Mouse (Mus musculus) megakaryocyte, embryonic 14.5 days (primary cell): ENCODE data around the gene Vmn1r239-ps. TPM values are rescaled to one million over a fixed set of nuclear protein-coding genes. Genes with fewer than 3 reads are reported as not detected.
"Not testable (repeated sequence)": the region's sequence is repeated elsewhere in the genome, so short reads cannot be mapped to it uniquely, and the experiment has no call there.

ENCODE experiments used
- H3K27me3 ChIP-seq: replicated peaks from 2 replicates; pipeline ENCODE3; 2012; ENCODE audit warnings: inconsistent platforms
- H3K36me3 ChIP-seq: replicated peaks from 2 replicates; pipeline ENCODE3; 2012; ENCODE audit warnings: low read length, inconsistent platforms, mixed read lengths
- H3K4me1 ChIP-seq: 2 replicates; pipeline ENCODE4 v1.6.1; 2012; ENCODE audit warnings: inconsistent platforms
- H3K4me3 ChIP-seq: replicated peaks from 2 replicates; pipeline ENCODE3; 2012; ENCODE audit warnings: moderate library complexity, mild to moderate bottlenecking, inconsistent platforms
- H3K9me3 ChIP-seq: 2 replicates; pipeline ENCODE4 v1.6.1; 2012; ENCODE audit warnings: inconsistent platforms
- FLI1 ChIP-seq: IDR thresholded peaks from 2 replicates; pipeline ENCODE4 v1.6.1; 2012; ENCODE audit warnings: low read length, inconsistent platforms, mixed read lengths
- GATA1 ChIP-seq: IDR thresholded peaks from 3 replicates; pipeline ENCODE4 v1.6.1; 2012; ENCODE audit warnings: mixed read lengths, low read length, inconsistent platforms, borderline replicate concordance
- polyA plus RNA-seq: library from polyadenylated mRNA; stranded (reverse); fragments of >175 nt; gene quantifications from 2 replicates; pipeline ENCODE4 v1.2.3, GENCODE M21; 2012; ENCODE audit warnings: low replicate concordance; ENCODE audit not compliant: insufficient read depth

Gene Vmn1r239-ps
- polyA plus RNA-seq: not detected in 2 replicates

DNA sequence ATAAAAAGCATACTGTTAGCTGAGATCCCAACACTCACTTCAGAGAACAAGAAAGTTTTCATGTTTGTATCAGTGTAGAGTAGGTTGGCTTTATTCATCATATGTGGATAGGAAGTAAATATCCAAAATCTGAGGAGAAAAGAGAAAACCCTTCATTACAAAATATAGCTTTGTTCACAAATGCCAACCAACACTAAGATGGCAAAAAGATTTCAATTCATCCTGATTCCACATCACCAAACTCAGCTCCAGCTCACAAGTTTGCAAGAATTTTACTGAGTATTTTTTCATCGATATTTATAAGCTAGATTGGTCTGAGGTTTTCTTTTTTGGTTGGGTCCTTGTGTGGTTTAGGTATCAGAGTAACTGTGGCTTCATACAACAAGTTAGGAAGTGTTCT is at the start of gene Vmn1r239-ps:
Vmn1r239-ps (minus strand) TSS at position 101 of the 400 bp plus-strand sequence.
- H3K9me3 ChIP-seq, H3K4me1 ChIP-seq, H3K27me3 ChIP-seq, H3K4me3 ChIP-seq, H3K36me3 ChIP-seq: not testable (repeated sequence)

- TF ChIP-seq FLI1 (no peak), GATA1 (no peak)
- Histone ChIP-seq H3K4me1 (no peaks in the 10 kb centered on the region), H3K36me3 (no peaks in the 10 kb centered on the region), H3K9me3 (no peaks in the 10 kb centered on the region), H3K4me3 (no peak overlapping the region), H3K27me3 (no peaks in the 10 kb centered on the region)
These were observed 36.0 kb upstream of the Vmn1r239-ps start for GRCm38 (mm10) chrX:147489551-147489950.

GRCm38 (mm10) chrX:147443386-147443785 is 10.1 kb downstream of the Vmn1r239-ps start:
- no peaks in the 10 kb centered on the region for H3K36me3 ChIP-seq
- no peaks in the 10 kb centered on the region for H3K4me1 ChIP-seq
- TF ChIP-seq FLI1 (no peak), GATA1 (no peak)
- H3K9me3 ChIP-seq: no peaks in the 10 kb centered on the region
- H3K27me3 ChIP-seq: no peaks in the 10 kb centered on the region
- H3K4me3 ChIP-seq: no peak overlapping the region

- Histone ChIP-seq H3K27me3 (no peaks in the 10 kb centered on the region), H3K9me3 (no peaks in the 10 kb centered on the region), H3K4me1 (no peaks in the 10 kb centered on the region), H3K36me3 (no peaks in the 10 kb centered on the region), H3K4me3 (no peak overlapping the region)
- TF ChIP-seq FLI1: no peak
- TF ChIP-seq GATA1: no peak
These were observed 18.1 kb downstream of the Vmn1r239-ps start for GRCm38 (mm10) chrX:147435400-147435799.

GRCm38 (mm10) chrX:147429753-147430152 is 23.8 kb downstream of the Vmn1r239-ps start:
- Histone ChIP-seq H3K4me3 (no peak overlapping the region), H3K36me3 (no peaks in the 10 kb centered on the region), H3K9me3 (no peaks in the 10 kb centered on the region), H3K4me1 (no peaks in the 10 kb centered on the region), H3K27me3 (no peaks in the 10 kb centered on the region)
- TF ChIP-seq FLI1 (no peak), GATA1 (no peak)

- Histone ChIP-seq H3K9me3 (no peaks in the 10 kb centered on the region), H3K27me3 (no peaks in the 10 kb centered on the region), H3K4me1 (no peaks in the 10 kb centered on the region), H3K4me3 (no peak within 1 kb of the TSS), H3K36me3 (no peaks in the 10 kb centered on the region)
- TF ChIP-seq GATA1: no peak
- TF ChIP-seq FLI1: no peak
These were observed 24.4 kb downstream of the Vmn1r239-ps start, which contains the start of gene Il13ra2 for GRCm38 (mm10) chrX:147429129-147429528. Gene Il13ra2 (minus strand): TSS chrX:147429192.

Other genes starting within 250 kb of the Vmn1r239-ps start
- not detected in 2 replicates for gene Il13ra2, start 24.5 kb downstream of the Vmn1r239-ps start, polyA plus RNA-seq
- not detected in 2 replicates for gene Lrch2, start 100.4 kb upstream of the Vmn1r239-ps start, polyA plus RNA-seq